Mouse (Mus musculus): ENCODE measurements around the gene Chtop. TPM values are rescaled to one million over a fixed set of nuclear protein-coding genes. Genes with fewer than 3 reads are reported as not detected.

Gene Chtop
- total and polyA plus RNA-seq, 2 experiments, result 23.5 to 30.9 TPM

- peak; percentile 78 for DNase-seq (ENCODE audit: extremely low read depth, low read depth, low spot score)
- Histone ChIP-seq H3K4me3 (ENCODE audit: insufficient read depth, low read depth, low read length) (peak overlapping the region; percentile 53), H3K36me3 (ENCODE audit: control insufficient read depth, insufficient read depth, low read length) (peaks cover 5% of the 10 kb centered on the region), H3K27me3 (ENCODE audit: control insufficient read depth, insufficient read depth, low read length) (no peaks in the 10 kb centered on the region), H3K4me1 (ENCODE audit: control insufficient read depth, insufficient read depth, low read length) (peaks cover 14% of the 10 kb centered on the region), H3K9ac (ENCODE audit: low read depth, low read length) (peak overlapping the region; percentile 61), H3K27ac (replicated peaks; ENCODE audit: insufficient read depth, low read depth, low read length) (peak overlapping the region; percentile 72), H3K79me2 (ENCODE audit: control insufficient read depth, insufficient read depth, low read length) (no peaks in the 10 kb centered on the region; the same call in 1 of the 2 replicates)
- WGBS, result 0% methylated on average over 1 of the region's 1 CpGs
- no peak for TF ChIP-seq CTCF (IDR thresholded peaks at IDR 0.05; ENCODE audit: low read depth, low read length)
- TF ChIP-seq POLR2A (IDR thresholded peaks at IDR 0.05; ENCODE audit: extremely low read depth, insufficient read depth, low read length), result no peak
These were observed 5.9 kb upstream of the Chtop start for GRCm38 (mm10) chr3:90515242-90515641.

DNA sequence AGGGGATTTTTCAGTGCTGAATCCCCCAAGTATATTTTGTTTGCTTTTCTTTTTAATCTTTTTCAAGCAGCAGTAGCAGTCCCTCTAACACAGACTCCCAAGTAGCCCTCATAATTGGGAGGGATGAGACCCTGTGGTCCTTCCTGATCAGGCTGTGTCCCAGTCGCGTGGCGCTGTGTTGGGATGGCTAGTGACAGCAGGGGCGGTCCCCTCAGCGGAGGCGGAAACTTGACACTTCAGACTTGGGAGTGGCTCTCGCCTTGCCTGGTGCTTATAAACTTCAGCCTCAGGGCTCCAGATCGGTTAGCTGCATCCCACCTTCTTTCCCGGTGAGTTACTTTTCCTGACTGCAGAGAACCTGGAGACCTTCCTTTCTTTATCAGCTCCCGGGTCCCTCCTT, 5.4 kb upstream of the Chtop start:
- peak overlapping the region; percentile 91 for H3K27ac ChIP-seq (replicated peaks; ENCODE audit: insufficient read depth, low read depth, low read length)

GRCm38 (mm10) chr3:90513796-90514590, 4.7 kb upstream of the Chtop start, which contains the start of the genes S100a1 and S100a13:
Gene S100a1, minus strand, starts transcription at chr3:90514392.
Gene S100a13, plus strand, starts transcription at chr3:90514435.
- Histone ChIP-seq H3K9ac (ENCODE audit: low read depth, low read length) (peak within 1 kb of the TSS; percentile 78), H3K36me3 (ENCODE audit: control insufficient read depth, insufficient read depth, low read length) (peaks cover 3% of the 10 kb centered on the region), H3K4me1 (ENCODE audit: control insufficient read depth, insufficient read depth, low read length) (peaks cover 14% of the 10 kb centered on the region), H3K4me3 (ENCODE audit: insufficient read depth, low read depth, low read length) (peak within 1 kb of the TSS; percentile 53), H3K79me2 (ENCODE audit: control insufficient read depth, insufficient read depth, low read length) (no peaks in the 10 kb centered on the region; the same call in 1 of the 2 replicates), H3K27me3 (ENCODE audit: control insufficient read depth, insufficient read depth, low read length) (no peaks in the 10 kb centered on the region), H3K27ac (replicated peaks; ENCODE audit: insufficient read depth, low read depth, low read length) (peak within 1 kb of the TSS; percentile 91)
- DNase-seq (ENCODE audit: extremely low read depth, low read depth, low spot score), result peak; percentile 89
- TF ChIP-seq CTCF (IDR thresholded peaks at IDR 0.05; ENCODE audit: low read depth, low read length) (peak; percentile 67), POLR2A (IDR thresholded peaks at IDR 0.05; ENCODE audit: extremely low read depth, insufficient read depth, low read length) (0 out of 2 replicates have a peak, but pooled peaks have one; percentile 49)
- WGBS, result under 1% methylated on average over 25 of the region's 25 CpGs

More for the DNA sequence above, 5.4 kb upstream of the Chtop start:
- peaks cover 14% of the 10 kb centered on the region for H3K4me1 ChIP-seq (ENCODE audit: control insufficient read depth, insufficient read depth, low read length)
- TF ChIP-seq POLR2A (IDR thresholded peaks at IDR 0.05; ENCODE audit: extremely low read depth, insufficient read depth, low read length) (peak; percentile 60; the same call in 1 of the 2 replicates), CTCF (IDR thresholded peaks at IDR 0.05; ENCODE audit: low read depth, low read length) (peak; percentile 8; the same call in 1 of the 2 replicates)
- H3K9ac ChIP-seq (ENCODE audit: low read depth, low read length), result peak overlapping the region; percentile 61
- H3K36me3 ChIP-seq (ENCODE audit: control insufficient read depth, insufficient read depth, low read length), result peaks cover 5% of the 10 kb centered on the region
- no peaks in the 10 kb centered on the region; the same call in 1 of the 2 replicates for H3K79me2 ChIP-seq (ENCODE audit: control insufficient read depth, insufficient read depth, low read length)
- peak overlapping the region; percentile 53 for H3K4me3 ChIP-seq (ENCODE audit: insufficient read depth, low read depth, low read length)
- peak; percentile 78 for DNase-seq (ENCODE audit: extremely low read depth, low read depth, low spot score)
- under 1% methylated on average over 10 of the region's 10 CpGs for WGBS
- H3K27me3 ChIP-seq (ENCODE audit: control insufficient read depth, insufficient read depth, low read length), result no peaks in the 10 kb centered on the region

DNA sequence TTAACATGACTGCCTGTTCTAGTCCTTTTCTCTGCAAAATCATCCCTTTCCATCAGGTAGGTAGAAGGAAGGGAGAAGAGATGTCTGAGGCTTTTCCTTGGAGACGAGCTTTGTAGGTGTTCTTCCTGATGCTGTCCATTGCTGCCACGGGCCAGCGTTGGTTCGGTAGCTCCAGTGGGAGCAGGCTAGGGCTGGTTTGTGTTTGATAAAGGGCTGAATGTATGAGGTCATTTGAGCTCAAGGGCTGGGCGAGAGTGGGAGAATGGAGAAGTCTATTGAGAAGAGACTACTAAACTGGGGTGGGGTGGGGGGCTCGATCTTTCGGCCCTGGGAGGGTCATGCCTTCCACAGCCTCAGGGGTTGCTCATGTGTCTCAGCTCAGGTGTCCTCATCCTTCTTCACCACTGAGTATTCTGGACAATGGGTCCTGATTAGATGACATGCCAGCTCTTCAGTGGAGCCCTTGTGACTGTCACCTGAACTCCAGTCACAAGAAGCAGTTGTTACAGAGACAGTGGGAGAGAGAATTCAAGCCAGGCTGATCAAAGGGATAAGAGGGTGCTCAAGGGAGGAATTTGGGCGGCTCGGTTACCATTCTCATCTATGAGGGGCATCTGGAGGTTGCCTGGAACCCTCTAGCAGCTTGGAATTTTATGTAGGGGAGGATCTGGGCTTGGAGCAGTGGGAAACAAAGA, 3.8 kb upstream of the Chtop start:
- H3K4me1 ChIP-seq (ENCODE audit: control insufficient read depth, insufficient read depth, low read length), result peaks cover 15% of the 10 kb centered on the region
- peak overlapping the region; percentile 78 for H3K9ac ChIP-seq (ENCODE audit: low read depth, low read length)
- peaks cover 3% of the 10 kb centered on the region; the same call in 1 of the 2 replicates for H3K36me3 ChIP-seq (ENCODE audit: control insufficient read depth, insufficient read depth, low read length)
- H3K27ac ChIP-seq (replicated peaks; ENCODE audit: insufficient read depth, low read depth, low read length), result peak overlapping the region; percentile 91
- WGBS, result 86% methylated on average over 9 of the region's 9 CpGs
- no peaks in the 10 kb centered on the region for H3K27me3 ChIP-seq (ENCODE audit: control insufficient read depth, insufficient read depth, low read length)
- DNase-seq (ENCODE audit: extremely low read depth, low read depth, low spot score), result no peak
- H3K4me3 ChIP-seq (ENCODE audit: insufficient read depth, low read depth, low read length), result no peak overlapping the region; the same call in 1 of the 2 replicates
- TF ChIP-seq POLR2A (IDR thresholded peaks at IDR 0.05; ENCODE audit: extremely low read depth, insufficient read depth, low read length) (no peak), CTCF (IDR thresholded peaks at IDR 0.05; ENCODE audit: low read depth, low read length) (no peak)
- H3K79me2 ChIP-seq (ENCODE audit: control insufficient read depth, insufficient read depth, low read length), result no peaks in the 10 kb centered on the region; the same call in 1 of the 2 replicates

GRCm38 (mm10) chr3:90512276-90512675, 3.0 kb upstream of the Chtop start:
- H3K79me2 ChIP-seq (ENCODE audit: control insufficient read depth, insufficient read depth, low read length), result no peaks in the 10 kb centered on the region; the same call in 1 of the 2 replicates
- no peak overlapping the region for H3K4me3 ChIP-seq (ENCODE audit: insufficient read depth, low read depth, low read length)
- H3K4me1 ChIP-seq (ENCODE audit: control insufficient read depth, insufficient read depth, low read length), result peaks cover 18% of the 10 kb centered on the region
- 95% methylated on average over 5 of the region's 5 CpGs for WGBS
- H3K27me3 ChIP-seq (ENCODE audit: control insufficient read depth, insufficient read depth, low read length), result no peaks in the 10 kb centered on the region
- H3K27ac ChIP-seq (replicated peaks; ENCODE audit: insufficient read depth, low read depth, low read length), result no peak overlapping the region
- TF ChIP-seq POLR2A (IDR thresholded peaks at IDR 0.05; ENCODE audit: extremely low read depth, insufficient read depth, low read length) (no peak), CTCF (IDR thresholded peaks at IDR 0.05; ENCODE audit: low read depth, low read length) (no peak)
- no peak overlapping the region for H3K9ac ChIP-seq (ENCODE audit: low read depth, low read length)
- DNase-seq (ENCODE audit: extremely low read depth, low read depth, low spot score), result no peak
- H3K36me3 ChIP-seq (ENCODE audit: control insufficient read depth, insufficient read depth, low read length), result peaks cover 5% of the 10 kb centered on the region

Measured in liver, adult 2 months (tissue).